Mouse (Mus musculus): Measurements from ENCODE around the gene Tcn2. TPM values are rescaled to one million over a fixed set of nuclear protein-coding genes. Genes with fewer than 3 reads are reported as not detected.

The Tcn2 gene
- total and polyA plus RNA-seq, 3 experiments, result 1.3 to 8.6 (median 2.5) TPM

DNA sequence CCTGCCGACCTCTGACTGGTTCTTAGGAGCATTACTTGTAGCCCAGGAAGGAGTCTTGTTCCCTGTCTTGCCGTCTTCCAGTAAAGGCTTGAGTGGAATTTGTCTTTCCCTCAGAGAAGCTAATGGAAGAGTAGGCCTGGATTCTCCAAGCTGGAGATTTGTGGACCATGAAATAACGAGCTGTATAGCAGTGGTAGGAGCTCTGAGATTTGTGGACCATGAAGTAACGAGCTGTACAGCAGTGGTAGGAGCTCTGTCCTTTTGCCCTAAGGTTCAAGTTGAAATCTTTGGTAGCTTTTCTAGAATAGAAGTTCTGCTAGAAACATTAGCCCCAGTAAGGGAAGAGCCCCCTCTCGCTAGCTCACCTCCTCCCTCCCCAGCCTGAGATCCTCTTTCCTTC lies 46.5 kb upstream of the Tcn2 start:
- Histone ChIP-seq H3K4me2 (ENCODE audit: insufficient read depth, low read depth, poor library complexity, severe bottlenecking) (no peak overlapping the region), H3K9ac (ENCODE audit: insufficient read depth, low read depth) (no peak overlapping the region), H3K79me2 (replicated peaks; ENCODE audit: control insufficient read depth, extremely low read depth, insufficient read depth, poor library complexity, severe bottlenecking) (no peaks in the 10 kb centered on the region), H3K27me3 (replicated peaks) (no peaks in the 10 kb centered on the region), H3K4me3 (replicated peaks in 1 of 3; ENCODE audit: low read depth in 2 of 3, low read length in 2 of 3, poor library complexity in 1 of 3) (no peak overlapping the region), H3K36me3 (replicated peaks in 1 of 2; ENCODE audit: control insufficient read depth in 1 of 2, insufficient read depth in 1 of 2, low read length in 1 of 2) (peaks cover 60 to 93% of the 10 kb centered on the region in 2 experiments), H3K9me3 (replicated peaks; ENCODE audit: low read length) (peaks cover 10% of the 10 kb centered on the region), H3K4me1 (ENCODE audit: control insufficient read depth in 1 of 2, insufficient read depth in 2 of 2) (no peaks in the 10 kb centered on the region), H3K27ac (ENCODE audit: insufficient read depth, low read depth) (no peak overlapping the region)
- TF ChIP-seq POLR2AphosphoS2 (IDR thresholded peaks at IDR 0.05; ENCODE audit: low read depth, low read length) (no peak), USF2 (conservative IDR thresholded peaks at IDR 0.05; ENCODE audit: low read depth, low read length) (no peak), MAFK (IDR thresholded peaks at IDR 0.05; ENCODE audit: insufficient replicate concordance, low read length) (no peak), GABPA (IDR thresholded peaks at IDR 0.05; ENCODE audit: insufficient replicate concordance, low read depth, low read length) (no peak), USF1 (IDR thresholded peaks at IDR 0.05; ENCODE audit: low read depth, low read length) (no peak), HCFC1 (IDR thresholded peaks at IDR 0.05; ENCODE audit: low read depth, low read length) (no peak), KAT2A (IDR thresholded peaks at IDR 0.05; ENCODE audit: insufficient replicate concordance, low read length) (no peak), SMC3 (IDR thresholded peaks at IDR 0.05; ENCODE audit: low read depth, low read length) (no peak), NELFE (IDR thresholded peaks at IDR 0.05; ENCODE audit: low read depth, low read length) (no peak), PAX5 (IDR thresholded peaks at IDR 0.05; ENCODE audit: low read length) (no peak), ETS1 (conservative IDR thresholded peaks at IDR 0.05; ENCODE audit: low read depth, low read length) (no peak), EP300 (IDR thresholded peaks at IDR 0.05; ENCODE audit: low read length) (no peak)
- in situ Hi-C loops (cut with MboI; ENCODE audit: low pct_ligation_motif_present, low pct_unique_long_range_greater_than_20kb, low sequenced_read_pairs) (no loop called here), dilution Hi-C loops (cut with MboI; ENCODE audit: extremely low pct_ligation_motif_present, extremely low pct_unique_long_range_greater_than_20kb, low sequenced_read_pairs) (no loop called here)
- no peak for DNase-seq (ENCODE audit: extremely low read depth)

DNA sequence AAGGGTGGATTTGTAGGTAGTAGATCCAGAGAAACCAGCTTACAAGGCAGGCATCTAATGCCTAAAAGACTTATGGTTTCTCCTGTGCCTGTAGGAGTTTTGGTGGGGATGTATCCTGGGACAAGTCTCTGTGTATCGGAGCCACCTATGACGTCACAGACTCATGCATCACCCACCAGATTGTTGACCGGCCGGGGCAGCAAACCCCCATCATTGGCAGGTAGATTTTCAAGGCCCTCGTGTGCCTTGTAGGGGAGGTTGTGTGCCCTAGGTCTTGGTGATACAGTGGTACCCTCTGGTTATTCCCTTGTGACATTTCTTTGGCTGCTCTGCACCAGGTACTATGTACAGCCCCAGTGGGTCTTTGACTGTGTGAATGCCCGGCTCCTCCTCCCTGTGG lies 44.7 kb upstream of the Tcn2 start, which contains the start of gene 4930556J24Rik:
4930556J24Rik (minus strand) TSS at position 101 of the 400 bp plus-strand sequence.
- H3K9ac ChIP-seq (ENCODE audit: insufficient read depth, low read depth), result no peak within 1 kb of the TSS
- no peaks in the 10 kb centered on the region for H3K4me1 ChIP-seq (ENCODE audit: control insufficient read depth in 1 of 2, insufficient read depth in 2 of 2)
- no peak within 1 kb of the TSS for H3K27ac ChIP-seq (ENCODE audit: insufficient read depth, low read depth)
- peaks cover 75 to 93% of the 10 kb centered on the region in 2 experiments for H3K36me3 ChIP-seq (replicated peaks in 1 of 2; ENCODE audit: control insufficient read depth in 1 of 2, insufficient read depth in 1 of 2, low read length in 1 of 2)
- H3K4me3 ChIP-seq (replicated peaks in 1 of 3; ENCODE audit: low read depth in 2 of 3, low read length in 2 of 3, poor library complexity in 1 of 3), result no peak within 1 kb of the TSS
- H3K9me3 ChIP-seq (replicated peaks; ENCODE audit: low read length), result no peaks in the 10 kb centered on the region
- in situ Hi-C loops (cut with MboI; ENCODE audit: low pct_ligation_motif_present, low pct_unique_long_range_greater_than_20kb, low sequenced_read_pairs), result no loop called here
- no peak for TF ChIP-seq NRF1 (IDR thresholded peaks at IDR 0.05; ENCODE audit: low read depth, low read length)
- TF ChIP-seq USF1 (IDR thresholded peaks at IDR 0.05; ENCODE audit: low read depth, low read length), result no peak
- TF ChIP-seq ELF1 (IDR thresholded peaks at IDR 0.05; ENCODE audit: low read depth, low read length), result no peak
- no peak for TF ChIP-seq CHD2 (IDR thresholded peaks at IDR 0.05; ENCODE audit: low read length)
- dilution Hi-C loops (cut with MboI; ENCODE audit: extremely low pct_ligation_motif_present, extremely low pct_unique_long_range_greater_than_20kb, low sequenced_read_pairs), result no loop called here
- no peak for DNase-seq (ENCODE audit: extremely low read depth)
- H3K4me2 ChIP-seq (ENCODE audit: insufficient read depth, low read depth, poor library complexity, severe bottlenecking), result no peak within 1 kb of the TSS
- no peaks in the 10 kb centered on the region for H3K79me2 ChIP-seq (replicated peaks; ENCODE audit: control insufficient read depth, extremely low read depth, insufficient read depth, poor library complexity, severe bottlenecking)
- H3K27me3 ChIP-seq (replicated peaks), result no peaks in the 10 kb centered on the region

Measured in CH12.LX (cell line).